Mouse (Mus musculus) CD4-positive helper T cell, adult 2 months (primary cell): ENCODE measurements at regions not wholly inside any gene's neighbourhood (a gene's known extent, or its start where the extent isn't known, plus 50 kb on each side); places are given as distances from the start of the nearest gene placed in this dataset.
"Not testable (repeated sequence)": the region's sequence is repeated elsewhere in the genome, so short reads cannot be mapped to it uniquely, and the experiment has no call there.

Experiments
- DNase-seq: peaks from one replicate; pipeline ENCODE4 v3.0.0-alpha.2; 2012; ENCODE audit warnings: low read depth, missing footprints, low spot score

DNA sequence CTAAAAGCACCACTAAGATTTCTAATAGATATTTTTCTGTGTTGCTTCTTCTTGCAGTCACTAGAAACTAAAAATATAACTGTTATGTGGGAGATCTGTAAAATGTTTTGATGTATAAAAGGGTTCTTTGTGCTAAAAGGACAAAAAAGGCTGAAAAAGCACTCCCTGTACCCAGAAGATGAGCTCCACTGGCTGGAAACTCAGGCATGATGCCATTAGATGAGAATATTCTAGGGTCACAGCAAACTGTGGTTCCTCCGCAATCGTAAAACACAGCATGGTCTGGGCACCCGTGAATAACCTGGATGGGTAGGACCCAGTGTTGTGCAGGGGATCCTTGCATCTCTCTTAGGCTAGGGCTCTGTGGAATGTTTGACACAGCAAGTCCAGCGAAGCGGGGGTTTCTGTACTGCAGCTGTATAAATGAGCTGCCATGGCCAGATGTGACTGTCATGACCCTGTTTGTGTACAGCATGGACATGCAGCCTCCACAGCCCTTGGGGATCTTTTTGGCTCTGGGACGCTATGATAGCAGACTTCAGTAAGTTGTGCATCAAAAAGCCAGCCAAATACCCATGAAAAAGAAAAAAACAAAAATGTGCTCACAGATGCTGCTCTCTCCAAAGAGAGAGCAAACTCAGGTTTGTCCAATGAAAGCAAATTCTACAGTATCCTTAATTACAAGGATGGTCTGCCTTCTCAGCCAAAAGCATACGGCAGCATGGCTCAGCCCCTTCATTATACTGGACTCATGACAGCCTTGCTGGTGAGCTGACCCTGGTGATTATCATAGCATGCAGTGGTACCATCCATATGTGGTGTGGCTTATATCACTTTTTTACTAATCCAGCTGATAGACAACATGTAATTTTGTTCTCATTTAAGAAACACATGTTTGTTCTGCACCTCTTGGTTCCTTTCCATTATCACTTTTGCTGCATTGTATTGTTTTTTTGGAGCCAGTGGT is 103.9 kb upstream of the Arhgap20 start:
- no peak for DNase-seq

DNA sequence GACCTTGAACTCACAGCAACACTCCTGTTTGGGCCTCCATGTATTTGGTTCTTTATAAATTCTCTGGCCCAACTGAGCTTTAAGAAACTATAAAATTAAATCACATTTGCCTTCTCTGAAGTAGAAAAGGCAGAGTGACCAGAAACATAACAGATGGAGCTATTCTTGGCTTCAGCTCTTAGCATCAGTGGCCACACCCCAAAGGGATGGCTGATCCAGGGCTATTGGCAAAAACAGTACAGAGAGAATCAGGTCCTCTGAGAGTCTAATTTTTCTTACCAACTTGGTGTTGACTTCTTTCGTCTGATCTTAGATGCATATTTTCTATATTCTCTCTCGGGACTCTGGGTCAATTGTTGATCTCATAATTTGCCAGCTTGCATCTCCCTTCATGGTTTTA is 103.2 kb upstream of the Arhgap20 start:
- no peak for DNase-seq

DNA sequence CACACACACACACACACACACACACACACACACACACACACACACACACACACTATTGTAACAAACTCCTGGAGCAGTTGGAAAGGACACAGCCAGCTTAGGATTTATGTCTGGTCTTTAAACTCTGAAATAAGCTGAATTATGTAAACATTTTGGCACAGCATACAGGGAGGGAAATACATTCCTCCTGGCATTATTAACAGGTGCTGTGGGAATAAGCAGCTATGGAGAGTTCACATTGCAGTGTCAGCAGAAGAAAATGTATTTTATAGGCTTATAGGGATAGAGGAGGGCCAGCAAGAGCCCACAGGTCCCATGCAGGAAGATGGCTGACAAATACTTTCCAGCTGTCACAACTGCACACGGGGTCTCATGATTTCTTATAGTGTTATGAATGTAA is 100.8 kb upstream of the Arhgap20 start:
- DNase-seq = no peak

DNA sequence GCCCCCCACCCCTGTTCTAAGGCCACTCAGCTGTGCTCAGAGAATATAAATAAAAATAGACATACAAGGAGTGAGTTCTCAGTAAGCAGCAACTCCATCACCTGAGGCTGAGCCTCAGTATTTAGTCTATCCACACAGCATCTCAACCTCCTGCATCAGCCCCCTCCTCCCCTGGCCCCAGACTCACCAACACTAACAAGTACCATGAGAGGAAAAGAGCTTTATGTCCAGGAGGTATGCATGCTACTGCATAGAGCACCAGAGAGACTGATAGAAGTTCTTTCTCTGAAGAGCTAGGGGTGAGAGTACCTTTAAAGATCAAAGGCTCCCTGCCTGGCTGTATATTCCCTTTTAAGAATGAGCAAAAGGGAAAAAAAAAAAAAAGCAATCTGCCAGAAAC is 100.3 kb upstream of the Arhgap20 start:
- no peak for DNase-seq

DNA sequence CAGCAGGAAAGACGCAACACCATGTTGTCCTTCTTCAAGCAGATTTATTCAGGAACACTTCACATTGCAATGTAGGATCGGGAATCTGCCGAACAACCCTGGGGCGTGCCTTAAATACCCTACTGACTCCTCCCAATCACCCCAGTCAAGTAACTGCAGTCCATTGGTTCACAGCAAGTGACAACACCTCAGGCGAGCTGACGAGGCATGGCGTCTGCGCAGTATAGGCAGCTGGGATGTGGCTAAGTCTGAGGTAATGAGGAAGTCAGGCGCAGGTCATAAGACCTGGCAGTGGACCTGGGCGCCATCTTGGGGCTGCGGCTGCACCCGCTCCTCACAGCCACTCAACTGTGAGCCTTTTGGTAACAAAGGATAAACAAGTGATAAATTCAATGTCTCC is 96.2 kb upstream of the Arhgap20 start:
- DNase-seq = not testable (repeated sequence)

DNA sequence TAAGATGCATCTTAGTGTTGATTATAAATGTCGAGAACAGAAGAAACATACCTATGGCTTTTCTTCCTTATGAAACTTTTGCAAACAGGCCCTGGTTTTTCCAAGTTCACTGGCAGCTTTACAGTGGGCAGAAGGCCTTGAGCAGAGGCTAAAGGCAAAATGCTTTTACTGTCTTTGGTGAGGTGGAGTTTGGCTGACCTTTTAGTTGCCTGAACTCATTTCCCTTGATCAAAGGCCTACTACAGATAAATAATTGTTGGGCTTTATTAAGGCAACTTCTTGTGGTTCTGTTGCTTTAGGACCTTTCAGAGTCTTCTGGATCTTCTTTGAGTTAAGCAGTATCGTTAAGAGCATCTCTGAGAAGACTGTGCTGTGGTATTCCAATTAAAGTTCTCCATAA is 94.6 kb upstream of the Arhgap20 start:
- DNase-seq = no peak

DNA sequence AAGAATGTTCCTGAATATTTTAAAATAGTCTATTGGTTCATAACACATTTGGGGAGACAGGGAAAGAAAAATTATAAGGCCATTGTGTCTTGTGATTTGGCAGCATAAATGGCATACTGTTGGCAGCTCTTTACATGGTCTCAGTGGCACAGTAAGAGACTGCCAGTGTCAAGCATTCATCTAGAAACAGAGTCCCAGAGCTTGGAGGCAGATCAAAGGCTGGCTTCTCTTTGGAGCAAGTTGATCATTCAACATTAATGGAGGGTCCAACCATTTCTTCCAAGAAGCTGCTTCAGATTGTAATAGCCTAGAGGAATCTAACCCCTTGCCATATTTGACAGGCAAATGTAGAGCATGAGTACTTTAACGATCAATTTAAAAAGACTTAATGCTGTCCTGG is 78.6 kb upstream of the Arhgap20 start:
- DNase-seq = no peak

DNA sequence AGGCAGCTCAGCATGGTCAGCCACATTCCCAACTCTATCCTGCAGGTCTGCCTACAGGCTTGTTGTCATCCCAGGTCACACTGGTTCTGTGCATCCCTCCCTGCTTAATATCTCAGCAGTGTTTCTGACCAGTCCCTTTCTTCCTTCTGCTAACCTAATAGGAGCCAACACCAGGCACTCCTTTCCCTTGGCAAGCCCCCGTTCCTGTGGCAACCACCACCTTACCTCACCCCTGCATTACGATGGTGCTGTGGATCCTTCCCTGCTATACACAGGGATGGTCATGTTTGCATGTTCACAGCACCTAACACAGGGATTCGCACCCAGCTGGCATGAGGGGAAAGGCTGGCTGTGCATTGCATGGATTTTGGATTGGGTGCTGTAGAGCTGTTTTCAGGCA is 50.8 kb upstream of the Arhgap20 start:
- DNase-seq = no peak
